Mouse (Mus musculus) left cerebral cortex, adult 8-10 months (tissue): ENCODE measurements at regions not wholly inside any gene's neighbourhood (a gene's known extent, or its start where the extent isn't known, plus 50 kb on each side); places are given as distances from the start of the nearest gene placed in this dataset.

ENCODE experiments used
- DNase-seq, 2 experiments: peaks; one replicate each; pipeline ENCODE4 v3.0.0; 2022; ENCODE audit warnings: low spot score in 2 of 2

DNA sequence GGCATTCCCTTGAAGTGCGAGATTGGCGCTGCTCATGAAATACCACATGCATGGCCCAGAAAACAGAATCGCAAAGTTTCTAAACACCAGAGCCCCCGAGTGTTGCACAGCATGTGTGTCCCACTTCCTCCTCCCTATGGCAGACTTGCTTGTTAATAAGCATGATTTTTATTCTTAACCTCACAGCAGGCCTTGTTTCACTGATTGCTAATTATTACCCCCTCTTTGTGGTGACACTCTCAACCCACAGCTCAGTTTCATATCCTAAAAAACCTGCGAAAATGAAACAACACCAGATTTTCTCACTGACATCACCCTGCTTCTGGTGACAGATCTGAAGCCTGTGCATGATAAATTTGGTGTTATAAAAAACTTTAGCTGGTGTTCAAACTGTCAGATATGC is 1319.3 kb upstream of the Gm7489 start:
- DNase-seq: peak in 1 of 2 experiments; percentile 28

DNA sequence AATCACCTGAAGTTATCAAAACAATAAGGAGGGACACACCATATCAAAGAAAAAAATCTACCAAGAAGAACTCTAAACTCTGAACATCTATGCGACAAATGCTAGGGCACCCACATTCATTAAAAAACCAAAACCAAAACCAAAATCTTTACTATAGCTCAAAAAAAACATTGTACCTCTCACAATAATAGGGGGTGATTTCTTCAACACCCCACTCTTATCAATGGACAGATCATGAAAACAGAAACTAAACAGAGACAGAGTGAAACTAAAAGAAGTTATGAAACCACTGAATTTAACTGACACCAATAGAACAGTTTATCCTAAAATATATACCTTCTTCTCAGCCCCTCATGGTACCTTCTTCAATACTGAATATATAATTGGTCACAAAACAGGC is 1314.5 kb upstream of the Gm7489 start:
- no peak for DNase-seq

DNA sequence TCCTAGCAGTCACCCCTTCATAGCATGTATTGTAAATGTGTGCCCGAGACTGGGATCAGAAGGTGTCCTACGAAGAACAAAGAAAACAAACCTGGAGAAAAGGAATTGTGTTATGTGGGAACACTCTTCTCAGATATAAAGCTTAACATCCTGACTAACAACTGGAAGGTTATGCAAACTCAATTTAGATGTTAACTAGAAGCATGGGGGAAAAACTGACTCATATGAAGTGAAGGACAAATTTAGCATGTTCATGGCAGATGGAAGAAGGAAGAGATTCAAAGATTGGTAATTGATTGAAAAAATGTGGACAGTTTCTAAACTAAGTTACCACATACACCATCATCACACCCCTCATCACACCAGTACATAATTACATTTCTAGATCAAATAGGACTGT is 1307.1 kb upstream of the Gm7489 start:
- DNase-seq: no peak

DNA sequence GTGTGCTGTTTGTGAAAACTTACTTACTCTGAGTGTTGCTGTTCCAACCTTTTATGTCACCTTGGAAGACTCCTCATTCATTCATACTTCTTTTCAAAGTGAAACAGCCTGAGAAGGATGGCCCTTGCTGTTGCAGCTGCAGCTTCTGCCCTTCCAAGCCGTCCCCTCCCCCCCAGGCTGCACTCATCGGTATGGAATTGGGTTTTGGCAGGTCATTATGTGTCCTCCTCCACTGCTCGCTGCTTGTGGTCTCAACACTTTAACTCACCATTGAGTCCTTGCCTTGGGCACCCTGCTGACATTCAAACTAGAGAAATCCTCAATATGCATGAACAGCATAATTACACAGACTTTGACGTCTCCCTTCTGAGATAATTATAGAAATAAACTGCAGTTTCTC is 1295.3 kb upstream of the Gm7489 start:
- DNase-seq: no peak

DNA sequence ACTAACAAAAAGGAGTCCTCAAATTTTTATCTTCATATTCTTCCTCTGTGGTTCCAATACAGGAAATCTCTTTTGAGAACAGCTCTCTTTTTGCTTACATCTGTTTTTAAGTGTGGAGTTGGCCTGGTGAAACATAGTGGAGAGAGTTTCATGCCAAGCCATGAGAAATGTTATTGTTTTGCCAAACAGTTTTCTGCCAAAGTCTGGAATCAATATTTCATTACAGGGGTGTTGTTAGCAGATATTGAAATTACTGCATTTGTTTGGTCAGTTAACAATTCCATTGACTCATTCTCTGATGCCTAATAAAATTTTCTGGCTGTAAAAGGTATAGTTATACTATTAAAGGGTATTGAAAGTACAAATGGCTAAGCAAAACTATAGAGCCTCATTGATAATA is 1285.2 kb upstream of the Gm7489 start:
- DNase-seq: no peak

DNA sequence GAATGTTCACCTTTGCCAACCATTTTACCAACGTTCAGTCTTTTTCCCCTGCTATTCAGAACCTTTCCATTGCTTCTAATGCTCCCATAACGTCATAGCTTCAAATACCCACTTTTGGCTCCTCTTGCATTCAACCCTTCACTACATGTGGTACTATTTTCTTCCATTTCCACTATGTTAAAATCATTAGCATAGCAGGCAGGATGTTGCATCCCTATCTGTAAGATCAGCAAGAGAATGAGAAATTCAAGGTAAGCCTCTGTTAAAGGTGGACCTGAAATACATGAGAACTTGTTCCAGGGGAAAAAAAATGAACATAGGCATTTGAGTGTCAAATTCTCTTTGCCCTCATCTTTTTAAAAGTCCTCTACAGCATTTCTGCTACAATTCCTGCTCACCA is 1284.7 kb upstream of the Gm7489 start:
- DNase-seq: no peak

DNA sequence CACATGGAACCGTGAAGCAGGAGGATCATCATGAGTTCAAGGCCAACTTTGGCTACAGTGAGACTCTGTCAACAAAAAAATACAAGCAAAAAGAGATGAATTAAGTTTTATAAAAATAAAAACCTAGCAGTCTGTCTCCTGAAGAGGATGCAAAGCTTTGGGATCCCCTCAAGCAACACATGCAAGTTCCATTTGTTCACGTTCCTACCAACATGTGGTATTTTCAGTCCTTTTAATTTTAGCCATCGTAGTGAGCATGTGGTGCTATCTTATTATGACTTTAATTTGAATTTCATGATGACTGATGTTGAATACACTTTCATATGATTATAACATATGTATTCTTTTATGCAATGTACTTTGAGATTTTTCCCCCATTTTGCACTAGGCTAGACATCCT is 1244.9 kb upstream of the Gm7489 start:
- no peak for DNase-seq

DNA sequence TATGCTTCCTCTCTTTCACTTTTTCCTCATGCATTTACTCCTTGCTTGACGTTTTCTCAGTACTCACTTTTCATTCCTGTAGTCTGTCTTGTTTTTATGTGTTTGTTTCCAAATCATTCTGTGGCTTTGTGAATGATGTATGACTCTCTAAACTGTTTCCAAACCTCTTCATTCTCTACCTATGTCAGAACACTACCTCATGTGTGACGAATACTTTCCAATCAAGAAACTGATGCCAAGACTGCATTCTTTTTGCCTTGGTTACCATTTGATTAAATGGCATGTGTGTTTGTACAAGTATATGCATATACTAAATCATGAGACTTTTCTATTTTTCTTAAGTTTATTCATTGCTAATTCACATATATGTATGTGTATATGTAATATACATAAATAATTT is 1238.7 kb upstream of the Gm7489 start:
- DNase-seq: no peak

DNA sequence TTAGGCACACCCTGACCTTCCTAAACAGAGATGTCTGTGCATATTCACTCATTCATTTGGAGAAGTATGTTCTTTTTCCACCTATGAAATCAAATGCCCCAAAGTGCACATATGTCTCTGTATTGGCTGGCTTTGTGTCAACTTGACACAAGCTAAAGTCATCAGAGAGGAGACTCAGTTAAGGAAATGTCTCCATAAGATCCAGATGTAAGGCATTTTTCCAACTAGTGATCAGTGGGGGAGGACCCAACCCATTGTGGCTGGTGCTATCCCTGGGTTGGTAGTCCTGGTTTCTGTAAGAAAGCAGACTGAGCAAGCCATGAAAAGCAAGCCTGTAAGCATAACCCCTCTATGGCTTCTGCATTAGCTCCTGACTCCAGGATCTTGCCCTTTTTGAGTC is 1226.8 kb upstream of the Gm7489 start:
- DNase-seq: no peak
